Mouse (Mus musculus): Measurements from ENCODE around the gene Gpat3. TPM values are rescaled to one million over a fixed set of nuclear protein-coding genes. Genes with fewer than 3 reads are reported as not detected.
A peak's percentile ranks its signal among the peaks of the same experiment; 100 is the strongest.

Gene Gpat3
- polyA plus RNA-seq, 1 experiment from 2014 or later = 0.41 TPM

GRCm38 (mm10) chr5:100835862-100836538 is 9.5 kb upstream of the Gpat3 start:
- DNase-seq (ENCODE audit: extremely low spot score, low spot score) = no peak
- Histone ChIP-seq H3K9me3 (no peaks in the 10 kb centered on the region), H3K27ac (no peak overlapping the region), H3K27me3 (ENCODE audit: poor library complexity, severe bottlenecking) (no peaks in the 10 kb centered on the region), H3K4me3 (no peak overlapping the region), H3K36me3 (replicated peaks) (no peaks in the 10 kb centered on the region), H3K4me1 (no peaks in the 10 kb centered on the region)
- 81% methylated on average over 9 of the region's 9 CpGs for WGBS

- no peaks in the 10 kb centered on the region for H3K4me1 ChIP-seq
- no peak overlapping the region for H3K27ac ChIP-seq
- peaks cover 2% of the 10 kb centered on the region; the same call in 1 of the 2 replicates for H3K27me3 ChIP-seq (ENCODE audit: poor library complexity, severe bottlenecking)
- H3K4me3 ChIP-seq = no peak overlapping the region
- 93% methylated on average over 7 of the region's 7 CpGs for WGBS
- H3K36me3 ChIP-seq (replicated peaks) = no peaks in the 10 kb centered on the region
- DNase-seq (ENCODE audit: extremely low spot score, low spot score) = no peak
- H3K9me3 ChIP-seq = peaks cover 6% of the 10 kb centered on the region; the same call in 1 of the 2 replicates
These were observed 7.6 kb upstream of the Gpat3 start for GRCm38 (mm10) chr5:100837907-100838306.

- Histone ChIP-seq H3K9me3 (peaks cover 6% of the 10 kb centered on the region; the same call in 1 of the 2 replicates), H3K4me1 (peaks cover 22% of the 10 kb centered on the region), H3K27ac (no peak overlapping the region), H3K36me3 (replicated peaks) (no peaks in the 10 kb centered on the region), H3K4me3 (no peak overlapping the region), H3K27me3 (ENCODE audit: poor library complexity, severe bottlenecking) (peaks cover 62% of the 10 kb centered on the region)
- 54% methylated on average over 3 of the region's 3 CpGs for WGBS
- no peak for DNase-seq (ENCODE audit: extremely low spot score, low spot score)
These were observed 1.0 kb upstream of the Gpat3 start for GRCm38 (mm10) chr5:100844485-100844884.

- H3K4me1 ChIP-seq = peaks cover 22% of the 10 kb centered on the region
- H3K9me3 ChIP-seq = peaks cover 6% of the 10 kb centered on the region; the same call in 1 of the 2 replicates
- under 1% methylated on average over 51 of the region's 52 CpGs for WGBS
- H3K27me3 ChIP-seq (ENCODE audit: poor library complexity, severe bottlenecking) = peaks cover 62% of the 10 kb centered on the region
- no peaks in the 10 kb centered on the region for H3K36me3 ChIP-seq (replicated peaks)
- peak overlapping the region; percentile 69 for H3K4me3 ChIP-seq
- DNase-seq (ENCODE audit: extremely low spot score, low spot score) = peak; percentile 63
- peak overlapping the region; percentile 60 for H3K27ac ChIP-seq
These were observed 510 bp downstream of the Gpat3 start for GRCm38 (mm10) chr5:100845848-100846598.

DNA sequence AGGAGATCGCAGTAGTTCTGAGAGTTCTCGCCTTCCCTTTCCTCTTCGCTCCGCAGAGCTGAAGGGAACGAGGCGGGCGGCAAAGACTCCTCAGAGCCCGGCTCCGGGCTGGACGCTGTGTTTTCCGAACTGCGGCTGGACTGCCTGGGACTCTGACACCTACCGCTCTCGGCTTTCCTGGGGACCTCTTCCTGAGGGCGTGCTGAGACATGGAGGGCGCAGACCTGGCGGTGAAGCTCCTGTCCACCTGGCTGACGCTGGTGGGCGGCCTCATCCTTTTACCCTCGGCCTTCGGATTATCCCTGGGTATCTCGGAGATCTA is 1.0 kb downstream of the Gpat3 start:
- Histone ChIP-seq H3K27ac (peak overlapping the region; percentile 60; the same call in 1 of the 2 replicates), H3K4me1 (peaks cover 22% of the 10 kb centered on the region), H3K9me3 (peaks cover 6% of the 10 kb centered on the region; the same call in 1 of the 2 replicates), H3K27me3 (ENCODE audit: poor library complexity, severe bottlenecking) (peaks cover 62% of the 10 kb centered on the region), H3K36me3 (replicated peaks) (no peaks in the 10 kb centered on the region), H3K4me3 (peak overlapping the region; percentile 69)
- no peak for DNase-seq (ENCODE audit: extremely low spot score, low spot score)
- under 1% methylated on average over 22 of the region's 22 CpGs for WGBS

- no peak overlapping the region for H3K27ac ChIP-seq
- H3K4me1 ChIP-seq = peaks cover 22% of the 10 kb centered on the region
- no peaks in the 10 kb centered on the region for H3K36me3 ChIP-seq (replicated peaks)
- H3K9me3 ChIP-seq = no peaks in the 10 kb centered on the region; the same call in 1 of the 2 replicates
- peaks cover 62% of the 10 kb centered on the region for H3K27me3 ChIP-seq (ENCODE audit: poor library complexity, severe bottlenecking)
- DNase-seq (ENCODE audit: extremely low spot score, low spot score) = no peak
- WGBS = 17% methylated on average over 2 of the region's 2 CpGs
- H3K4me3 ChIP-seq = peak overlapping the region; percentile 69; the same call in 1 of the 2 replicates
These were observed 1.6 kb downstream of the Gpat3 start for GRCm38 (mm10) chr5:100847143-100847542.

GRCm38 (mm10) chr5:100853963-100854362 is 8.4 kb downstream of the Gpat3 start:
- Histone ChIP-seq H3K27ac (no peak overlapping the region), H3K36me3 (replicated peaks) (no peaks in the 10 kb centered on the region), H3K9me3 (no peaks in the 10 kb centered on the region), H3K27me3 (ENCODE audit: poor library complexity, severe bottlenecking) (peaks cover under 1% of the 10 kb centered on the region; the same call in 1 of the 2 replicates), H3K4me1 (no peaks in the 10 kb centered on the region), H3K4me3 (no peak overlapping the region)
- WGBS = 94% methylated on average over 4 of the region's 4 CpGs
- DNase-seq (ENCODE audit: extremely low spot score, low spot score) = no peak

DNA sequence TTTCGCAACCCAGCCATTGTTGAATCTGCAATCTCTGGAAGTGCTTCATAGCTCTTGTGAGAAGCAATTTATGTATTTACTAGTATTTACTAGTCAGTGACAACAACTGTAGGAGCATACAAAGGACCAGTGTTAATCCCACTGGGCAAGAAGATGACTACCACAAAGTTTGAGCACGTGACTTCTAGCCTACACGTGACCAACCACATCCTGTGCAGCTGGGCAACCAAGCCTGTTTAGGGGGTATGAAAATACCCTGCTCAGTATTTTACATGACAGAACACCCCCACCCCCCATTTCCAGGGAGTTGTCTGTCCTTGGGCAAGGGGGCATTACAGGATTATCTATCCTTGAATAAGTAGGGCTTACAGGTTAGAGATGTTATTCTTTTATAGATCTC is 11.0 kb downstream of the Gpat3 start:
- Histone ChIP-seq H3K27ac (no peak overlapping the region), H3K27me3 (ENCODE audit: poor library complexity, severe bottlenecking) (no peaks in the 10 kb centered on the region), H3K9me3 (no peaks in the 10 kb centered on the region), H3K36me3 (replicated peaks) (no peaks in the 10 kb centered on the region), H3K4me3 (no peak overlapping the region), H3K4me1 (no peaks in the 10 kb centered on the region)
- no peak for DNase-seq (ENCODE audit: extremely low spot score, low spot score)
- 91% methylated on average over 3 of the region's 3 CpGs for WGBS

GRCm38 (mm10) chr5:100860417-100861053 is 15.0 kb downstream of the Gpat3 start:
- H3K4me3 ChIP-seq = no peak overlapping the region
- H3K27ac ChIP-seq = no peak overlapping the region
- no peak for DNase-seq (ENCODE audit: extremely low spot score, low spot score)
- no peaks in the 10 kb centered on the region for H3K36me3 ChIP-seq (replicated peaks)
- H3K27me3 ChIP-seq (ENCODE audit: poor library complexity, severe bottlenecking) = no peaks in the 10 kb centered on the region
- no peaks in the 10 kb centered on the region for H3K4me1 ChIP-seq
- no peaks in the 10 kb centered on the region for H3K9me3 ChIP-seq
- 87% methylated on average over 12 of the region's 12 CpGs for WGBS

GRCm38 (mm10) chr5:100861140-100861539 is 15.6 kb downstream of the Gpat3 start:
- no peaks in the 10 kb centered on the region for H3K9me3 ChIP-seq
- no peaks in the 10 kb centered on the region for H3K27me3 ChIP-seq (ENCODE audit: poor library complexity, severe bottlenecking)
- H3K4me1 ChIP-seq = no peaks in the 10 kb centered on the region
- WGBS = 72% methylated on average over 4 of the region's 4 CpGs
- H3K4me3 ChIP-seq = no peak overlapping the region
- no peak for DNase-seq (ENCODE audit: extremely low spot score, low spot score)
- H3K36me3 ChIP-seq (replicated peaks) = no peaks in the 10 kb centered on the region
- H3K27ac ChIP-seq = no peak overlapping the region

GRCm38 (mm10) chr5:100861811-100862210 is 16.3 kb downstream of the Gpat3 start:
- Histone ChIP-seq H3K27ac (no peak overlapping the region), H3K36me3 (replicated peaks) (no peaks in the 10 kb centered on the region), H3K27me3 (ENCODE audit: poor library complexity, severe bottlenecking) (no peaks in the 10 kb centered on the region), H3K9me3 (no peaks in the 10 kb centered on the region), H3K4me3 (no peak overlapping the region), H3K4me1 (no peaks in the 10 kb centered on the region)
- DNase-seq (ENCODE audit: extremely low spot score, low spot score) = no peak
- WGBS = 84% methylated on average over 7 of the region's 7 CpGs

- DNase-seq (ENCODE audit: extremely low spot score, low spot score) = no peak
- Histone ChIP-seq H3K27me3 (ENCODE audit: poor library complexity, severe bottlenecking) (no peaks in the 10 kb centered on the region), H3K36me3 (replicated peaks) (no peaks in the 10 kb centered on the region), H3K4me1 (no peaks in the 10 kb centered on the region), H3K9me3 (no peaks in the 10 kb centered on the region), H3K4me3 (no peak overlapping the region), H3K27ac (no peak overlapping the region)
- 53% methylated on average over 2 of the region's 2 CpGs for WGBS
These were observed 17.6 kb downstream of the Gpat3 start for GRCm38 (mm10) chr5:100863091-100863490.

DNA sequence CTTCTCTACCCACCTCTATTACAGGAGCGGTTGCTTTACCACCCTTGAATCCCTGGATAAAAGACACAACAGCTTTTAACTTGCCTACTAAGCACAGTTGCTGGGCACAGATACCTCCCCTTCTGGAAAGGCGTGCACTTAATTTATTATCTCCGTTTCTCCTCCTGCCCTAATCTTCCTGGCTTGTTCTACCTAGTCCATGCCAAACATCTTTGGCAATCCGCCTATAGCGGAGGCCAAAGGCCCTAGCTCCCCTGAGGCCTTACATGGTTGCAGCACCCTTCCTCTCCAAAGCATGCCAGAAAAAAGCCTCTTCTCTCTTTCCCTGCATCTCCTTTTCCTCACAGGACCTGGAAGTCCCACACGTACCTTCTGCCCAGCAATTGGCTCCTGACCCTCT is 18.9 kb downstream of the Gpat3 start:
- H3K4me3 ChIP-seq = no peak overlapping the region
- H3K27ac ChIP-seq = no peak overlapping the region
- H3K27me3 ChIP-seq (ENCODE audit: poor library complexity, severe bottlenecking) = no peaks in the 10 kb centered on the region
- H3K4me1 ChIP-seq = no peaks in the 10 kb centered on the region
- H3K36me3 ChIP-seq (replicated peaks) = no peaks in the 10 kb centered on the region
- 89% methylated on average over 6 of the region's 6 CpGs for WGBS
- no peaks in the 10 kb centered on the region for H3K9me3 ChIP-seq
- no peak for DNase-seq (ENCODE audit: extremely low spot score, low spot score)
